Comparison of ENCODE assay signal across 8 mouse cellular contexts in genomic region chr9:56636766-56637402, GRCm38 (mm10).
A peak's percentile ranks its signal among the peaks of the same experiment; 100 is the strongest.
DNase-seq lines count a peak whose midpoint lies in the region; ATAC-seq and TF ChIP-seq lines count a peak whose summit lies in the region.

No protein-coding gene starts in this region.

- H3K27ac ChIP-seq in intestine, embryonic 14.5 days (ENCODE audit: low read depth): no peak overlapping the region
- no peak overlapping the region for H3K27ac ChIP-seq in intestine, postnatal 0 days (ENCODE audit: low read depth, low read length)
- no peak overlapping the region for H3K27ac ChIP-seq in embryonic facial prominence, embryonic 13.5 days
- H3K27ac ChIP-seq in limb, embryonic 13.5 days: no peak overlapping the region
- no peak overlapping the region for H3K27ac ChIP-seq in kidney, adult 2 months (ENCODE audit: insufficient read depth, low read depth, low read length)

- H3K9ac ChIP-seq in intestine, embryonic 14.5 days (ENCODE audit: low read length): no peak overlapping the region
- H3K9ac ChIP-seq in intestine, postnatal 0 days (ENCODE audit: low read depth, low read length): no peak overlapping the region
- no peak overlapping the region for H3K9ac ChIP-seq in embryonic facial prominence, embryonic 13.5 days
- no peak overlapping the region for H3K9ac ChIP-seq in limb, embryonic 13.5 days

- no peak for TF ChIP-seq CTCF in intestine, postnatal 0 days (IDR thresholded peaks at IDR 0.05; ENCODE audit: low read depth)
- no peak for TF ChIP-seq CTCF in kidney, adult 2 months (conservative IDR thresholded peaks at IDR 0.05; ENCODE audit: insufficient read depth, insufficient read length, low read depth, low read length)

- no peaks in the 10 kb centered on the region for H3K9me3 ChIP-seq in intestine, embryonic 14.5 days (ENCODE audit: control insufficient read depth, low read length)
- no peaks in the 10 kb centered on the region for H3K9me3 ChIP-seq in intestine, postnatal 0 days (ENCODE audit: control insufficient read depth)
- no peaks in the 10 kb centered on the region for H3K9me3 ChIP-seq in embryonic facial prominence, embryonic 13.5 days
- no peaks in the 10 kb centered on the region for H3K9me3 ChIP-seq in limb, embryonic 13.5 days

- H3K4me1 ChIP-seq in intestine, embryonic 14.5 days (replicated peaks; ENCODE audit: control insufficient read depth, insufficient read depth, low read length): peaks cover 3% of the 10 kb centered on the region; the same call in 1 of the 2 replicates
- no peaks in the 10 kb centered on the region for H3K4me1 ChIP-seq in intestine, postnatal 0 days (replicated peaks; ENCODE audit: control insufficient read depth, insufficient read depth, low read length)
- H3K4me1 ChIP-seq in embryonic facial prominence, embryonic 13.5 days: peaks cover 45% of the 10 kb centered on the region
- peaks cover 29% of the 10 kb centered on the region for H3K4me1 ChIP-seq in limb, embryonic 13.5 days
- H3K4me1 ChIP-seq in kidney, adult 2 months (ENCODE audit: control insufficient read depth, insufficient read depth, low read length): no peaks in the 10 kb centered on the region

- no peaks in the 10 kb centered on the region for H3K36me3 ChIP-seq in intestine, embryonic 14.5 days (ENCODE audit: control insufficient read depth, insufficient read depth, low read length)
- H3K36me3 ChIP-seq in intestine, postnatal 0 days (ENCODE audit: control insufficient read depth, insufficient read depth): no peaks in the 10 kb centered on the region
- no peaks in the 10 kb centered on the region for H3K36me3 ChIP-seq in embryonic facial prominence, embryonic 13.5 days
- no peaks in the 10 kb centered on the region for H3K36me3 ChIP-seq in limb, embryonic 13.5 days
- no peaks in the 10 kb centered on the region for H3K36me3 ChIP-seq in kidney, adult 2 months (ENCODE audit: control insufficient read depth, insufficient read depth, low read length)

- no peak overlapping the region for H3K4me3 ChIP-seq in intestine, embryonic 14.5 days (ENCODE audit: low read depth, low read length)
- no peak overlapping the region for H3K4me3 ChIP-seq in intestine, postnatal 0 days (ENCODE audit: low read depth, low read length)
- no peak overlapping the region for H3K4me3 ChIP-seq in embryonic facial prominence, embryonic 13.5 days
- peak overlapping the region; percentile 24; the same call in 1 of the 2 replicates for H3K4me3 ChIP-seq in limb, embryonic 13.5 days
- no peak overlapping the region for H3K4me3 ChIP-seq in kidney, adult 2 months (ENCODE audit: insufficient read depth, low read depth, low read length)

- peaks cover 43% of the 10 kb centered on the region for H3K27me3 ChIP-seq in intestine, embryonic 14.5 days (replicated peaks; ENCODE audit: control insufficient read depth, insufficient read depth, low read length)
- peaks cover 51% of the 10 kb centered on the region for H3K27me3 ChIP-seq in intestine, postnatal 0 days (replicated peaks; ENCODE audit: control insufficient read depth, insufficient read depth, low read length)
- peaks cover 65% of the 10 kb centered on the region for H3K27me3 ChIP-seq in embryonic facial prominence, embryonic 13.5 days
- H3K27me3 ChIP-seq in limb, embryonic 13.5 days: peaks cover 93% of the 10 kb centered on the region
- no peaks in the 10 kb centered on the region; the same call in 1 of the 2 replicates for H3K27me3 ChIP-seq in kidney, adult 2 months (replicated peaks; ENCODE audit: control insufficient read depth, insufficient read depth, low read length)

- TF ChIP-seq POLR2A in kidney, adult 2 months (IDR thresholded peaks at IDR 0.05; ENCODE audit: low read depth, low read length): no peak

- H3K4me2 ChIP-seq in intestine, embryonic 14.5 days (ENCODE audit: low read length): peak overlapping the region; percentile 39; the same call in 1 of the 2 replicates
- no peak overlapping the region for H3K4me2 ChIP-seq in intestine, postnatal 0 days (replicated peaks; ENCODE audit: low read depth)
- H3K4me2 ChIP-seq in embryonic facial prominence, embryonic 13.5 days: peak overlapping the region; percentile 52
- H3K4me2 ChIP-seq in limb, embryonic 13.5 days (replicated peaks): peak overlapping the region; percentile 56

- WGBS in intestine, embryonic 14.5 days: 51% methylated on average over 11 of the region's 11 CpGs
- WGBS in intestine, postnatal 0 days: 49% methylated on average over 11 of the region's 11 CpGs
- WGBS in embryonic facial prominence, embryonic 13.5 days: 49% methylated on average over 11 of the region's 11 CpGs
- 40% methylated on average over 11 of the region's 11 CpGs for WGBS in limb, embryonic 13.5 days
- WGBS in kidney, adult 2 months: 54% methylated on average over 11 of the region's 11 CpGs

- DNase-seq in cerebellum, adult 11-12 months: peak; percentile 49
- no peak for DNase-seq in cerebellum, adult 11 months
- DNase-seq in intestine, embryonic 14.5 days (ENCODE audit: low spot score): no peak
- DNase-seq in ovary, adult 18-20 months (ENCODE audit: low spot score): no peak
- no peak for DNase-seq in kidney, adult 2 months

- no peak for ATAC-seq in intestine, embryonic 14.5 days (replicated peaks; ENCODE audit: low FRiP score, low TSS enrichment, low read depth)
- no peak for ATAC-seq in intestine, postnatal 0 days
- no peak for ATAC-seq in embryonic facial prominence, embryonic 13.5 days (ENCODE audit: insufficient number of reproducible peaks, insufficient read depth, low FRiP score, low TSS enrichment, low read depth)
- ATAC-seq in limb, embryonic 13.5 days (ENCODE audit: low FRiP score, low read depth): no peak
